Mouse (Mus musculus) lung, embryonic 16.5 days (tissue): Measurements from ENCODE around the gene Mief1. TPM values are rescaled to one million over a fixed set of nuclear protein-coding genes. Genes with fewer than 3 reads are reported as not detected.

ENCODE experiments used
- polyA plus RNA-seq: library from polyadenylated mRNA; unstranded; fragments of >200 nt; fragmentation: Nextera tagmentation; extraction: Ambion mirVana; gene quantifications from 2 replicates; pipeline ENCODE4 v1.2.1, GENCODE M21; 2015

Mief1 gene
- polyA plus RNA-seq, 1 experiment from 2014 or later: 28.4 TPM

Other genes with a start within 250 kb of the Mief1 start
- 7.2 and 7.7 TPM in 2 replicates for gene Pdgfb, start 219.0 kb upstream of the Mief1 start, polyA plus RNA-seq
- 20.7 and 21.9 TPM in 2 replicates for gene Syngr1, start 142.7 kb upstream of the Mief1 start, polyA plus RNA-seq
- 994 and 1,049 TPM in 2 replicates for gene Rpl3, start 142.2 kb upstream of the Mief1 start, polyA plus RNA-seq
- gene Tab1, start 100.9 kb upstream of the Mief1 start, polyA plus RNA-seq: 31.5 and 33.5 TPM in 2 replicates
- 3.9 and 4.3 TPM in 2 replicates for gene Mgat3, start 60.3 kb upstream of the Mief1 start, polyA plus RNA-seq
- gene AC140267.1, start 1.8 kb downstream of the Mief1 start, polyA plus RNA-seq: not detected in 2 replicates
- 117 and 121 TPM in 2 replicates for gene Atf4, start 21.2 kb downstream of the Mief1 start, polyA plus RNA-seq
- gene Rps19bp1, start 30.3 kb downstream of the Mief1 start, polyA plus RNA-seq: 40.3 and 44.2 TPM in 2 replicates
- not detected in 2 replicates for gene Cacna1i, start 53.2 kb downstream of the Mief1 start, polyA plus RNA-seq